Mouse (Mus musculus) brain, embryonic 14.5 days (tissue): ENCODE measurements at regions not wholly inside any gene's neighbourhood (a gene's known extent, or its start where the extent isn't known, plus 50 kb on each side); places are given as distances from the start of the nearest gene placed in this dataset.

Source experiments
- CTCF ChIP-seq: fragments of 200-500 bp; IDR thresholded peaks from 2 replicates; pipeline ENCODE4 v1.5.1; 2012; ENCODE audit warnings: inconsistent platforms, mild to moderate bottlenecking, moderate library complexity, borderline replicate concordance; ENCODE audit not compliant: insufficient read depth, insufficient read length; ENCODE audit errors: extremely low read depth
- POLR2A ChIP-seq: fragments of 200-500 bp; IDR thresholded peaks from 2 replicates; pipeline ENCODE4 v1.6.1; 2012; ENCODE audit warnings: mild to moderate bottlenecking, inconsistent platforms, borderline replicate concordance; ENCODE audit not compliant: poor library complexity, insufficient read depth, insufficient read length, severe bottlenecking; ENCODE audit errors: extremely low read depth

DNA sequence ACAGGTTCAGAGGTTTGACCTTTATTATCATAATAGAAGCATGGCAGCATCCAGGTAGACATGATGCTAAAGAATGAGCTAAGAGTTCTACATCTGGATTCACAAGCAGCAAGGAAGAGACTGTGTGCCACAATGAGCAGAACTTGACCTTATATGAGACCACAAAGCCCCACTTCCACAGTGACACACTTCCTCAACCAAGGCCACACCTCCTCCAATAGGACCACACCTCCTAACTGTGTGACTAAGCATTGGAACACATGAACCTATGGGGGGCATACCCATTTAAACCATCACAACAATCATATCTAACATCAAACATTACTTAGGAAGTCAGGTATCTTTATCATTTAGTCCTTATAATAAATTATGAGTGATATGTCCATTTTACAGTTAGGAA lies 591.4 kb upstream of the Dppa4 start:
- TF ChIP-seq POLR2A, result no peak
- TF ChIP-seq CTCF, result no peak
